Mouse (Mus musculus) mouse trophoblast stem cell (cell line): ENCODE data around the gene Nnat.
"Not testable (repeated sequence)": the region's sequence is repeated elsewhere in the genome, so short reads cannot be mapped to it uniquely, and the experiment has no call there.

Experiments used
- in situ Hi-C, 2 experiments: fragments of 300-500 bp; cut with MseI, MboI; formaldehyde crosslinking; loops; 2 replicates in 1 of 2; 3 replicates in 1 of 2; pipeline ENCODE4 v1.15.1; 2025

Gene Nnat

DNA sequence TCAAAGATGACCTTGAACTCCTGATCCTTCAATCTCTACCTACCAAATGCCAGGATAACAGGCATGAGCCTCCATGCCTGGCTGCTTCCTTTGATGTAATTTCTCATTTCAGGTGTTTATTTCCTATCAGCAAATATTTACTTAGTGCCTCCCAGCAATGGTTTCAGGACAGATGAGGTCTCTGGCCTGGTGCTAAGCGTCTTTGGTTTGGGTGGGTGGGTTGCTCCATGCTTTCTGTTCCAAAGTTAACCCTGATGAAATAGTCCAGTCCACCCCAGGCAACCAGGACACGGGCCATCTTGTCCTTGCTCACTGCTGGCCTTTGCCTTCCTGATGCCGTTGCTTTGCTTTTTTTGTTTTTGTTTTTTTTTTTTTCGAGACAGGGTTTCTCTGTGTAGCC, 9.6 kb upstream of the Nnat start:
- in situ Hi-C loops: no loop called here

DNA sequence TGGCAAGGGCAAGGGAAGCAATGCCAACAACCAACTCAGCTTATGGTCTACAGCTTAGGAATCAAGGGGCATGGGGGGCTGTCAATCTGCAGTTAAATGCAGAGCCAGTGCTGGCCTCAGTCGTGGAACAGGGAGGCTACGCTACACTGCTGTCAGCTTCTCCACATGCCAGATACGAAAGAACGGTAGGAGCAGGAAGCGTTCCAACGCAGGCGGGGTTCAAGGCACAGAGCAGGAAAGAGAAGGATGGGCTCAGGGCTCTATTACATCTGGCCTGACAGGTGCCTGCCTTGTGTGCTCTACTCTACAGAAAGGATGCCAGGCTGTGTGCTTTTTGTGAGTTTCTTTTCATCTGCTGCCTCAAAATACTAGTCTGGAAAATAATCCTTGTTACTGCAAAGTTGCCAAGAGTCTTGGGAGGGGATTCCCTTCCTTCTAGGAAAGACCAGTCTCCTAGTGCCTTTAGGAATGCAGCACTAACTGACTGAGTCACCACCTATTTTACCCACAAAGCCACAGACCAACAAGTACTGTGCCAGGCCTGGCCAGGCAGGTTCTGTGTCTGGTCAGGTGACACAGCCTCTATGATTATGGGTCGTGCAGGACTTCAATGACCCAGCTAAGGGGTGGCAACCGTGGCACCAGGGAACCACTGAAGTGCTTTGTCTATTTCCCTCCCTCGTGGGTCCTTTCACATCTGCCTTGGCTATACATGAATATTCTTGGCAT, 7.6 kb upstream of the Nnat start:
- in situ Hi-C loops: no loop called here

DNA sequence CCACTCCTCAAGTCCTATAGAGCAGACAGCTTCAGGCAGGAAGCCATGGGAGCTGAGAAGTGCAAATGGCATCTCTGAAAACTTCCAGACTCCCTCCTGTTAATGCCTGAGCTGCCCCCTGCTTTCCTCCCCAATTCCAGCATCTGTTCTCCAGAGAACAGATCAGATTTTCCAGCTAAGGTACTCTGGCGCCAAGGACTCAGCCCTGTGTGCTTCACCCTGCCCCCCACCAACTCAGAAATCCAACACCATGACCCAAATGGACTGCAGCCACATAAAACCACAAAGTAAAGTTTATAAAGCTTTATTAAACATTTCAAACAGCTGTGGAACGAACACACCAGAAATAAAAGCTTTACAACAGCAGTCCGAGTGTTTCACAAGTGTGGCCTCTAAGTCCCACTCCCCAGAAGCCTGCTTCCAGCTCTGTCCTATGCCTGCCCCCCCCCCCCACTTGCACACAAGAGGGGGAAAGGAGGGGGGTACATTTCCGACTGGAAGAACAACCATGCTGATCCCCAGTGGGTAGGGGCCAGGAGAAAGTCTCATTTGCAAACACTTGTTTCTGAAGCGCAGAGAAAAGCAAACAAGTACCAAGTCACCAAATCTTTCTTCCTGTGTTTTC, 3.7 kb upstream of the Nnat start:
- in situ Hi-C loops: no loop called here

GRCm38 (mm10) chr2:157558051-157558450, 1.8 kb upstream of the Nnat start:
- in situ Hi-C loops: no loop called here

DNA sequence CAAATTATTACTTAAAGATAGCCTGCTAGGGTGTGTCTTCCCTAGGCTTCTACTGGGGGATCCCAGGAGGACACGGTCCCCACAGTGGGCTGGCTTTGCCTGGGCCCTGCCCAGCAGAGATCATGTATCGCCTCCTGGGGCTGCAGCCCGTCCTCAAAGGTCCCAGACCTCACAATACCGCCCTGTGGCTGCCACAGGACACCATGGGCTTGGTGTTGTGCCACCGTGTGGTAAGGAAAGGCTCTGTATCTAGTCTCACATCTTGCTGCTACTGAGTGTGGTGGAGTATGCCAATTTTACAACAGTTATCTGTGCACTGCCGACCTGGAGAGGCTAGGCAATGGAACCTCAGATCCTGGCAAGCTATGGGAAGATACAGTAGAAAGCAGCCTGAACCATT, 1.4 kb upstream of the Nnat start:
- in situ Hi-C loops: no loop called here

DNA sequence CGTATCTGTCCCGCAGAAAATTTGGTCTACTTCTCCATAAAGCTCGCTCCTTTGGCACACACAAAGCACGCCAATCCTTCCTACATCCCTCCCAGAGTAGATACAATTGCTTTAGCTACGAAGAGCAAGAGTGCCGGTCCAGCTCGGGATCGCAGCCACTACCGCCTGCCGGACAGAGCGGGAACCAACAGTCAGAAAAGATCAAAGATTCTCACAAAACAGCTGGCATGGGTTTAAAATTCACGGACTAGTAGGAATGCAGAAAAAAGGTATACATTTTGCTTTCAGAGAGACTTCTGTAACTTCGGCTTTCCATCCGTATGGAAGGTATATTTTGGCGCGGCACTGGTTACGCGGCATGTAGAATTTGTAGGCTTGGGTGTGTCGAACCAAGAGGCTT, 438 bp upstream of the Nnat start:
- in situ Hi-C loops: no loop called here

GRCm38 (mm10) chr2:157560302-157560701, 424 bp downstream of the Nnat start:
- in situ Hi-C loops: no loop called here

DNA sequence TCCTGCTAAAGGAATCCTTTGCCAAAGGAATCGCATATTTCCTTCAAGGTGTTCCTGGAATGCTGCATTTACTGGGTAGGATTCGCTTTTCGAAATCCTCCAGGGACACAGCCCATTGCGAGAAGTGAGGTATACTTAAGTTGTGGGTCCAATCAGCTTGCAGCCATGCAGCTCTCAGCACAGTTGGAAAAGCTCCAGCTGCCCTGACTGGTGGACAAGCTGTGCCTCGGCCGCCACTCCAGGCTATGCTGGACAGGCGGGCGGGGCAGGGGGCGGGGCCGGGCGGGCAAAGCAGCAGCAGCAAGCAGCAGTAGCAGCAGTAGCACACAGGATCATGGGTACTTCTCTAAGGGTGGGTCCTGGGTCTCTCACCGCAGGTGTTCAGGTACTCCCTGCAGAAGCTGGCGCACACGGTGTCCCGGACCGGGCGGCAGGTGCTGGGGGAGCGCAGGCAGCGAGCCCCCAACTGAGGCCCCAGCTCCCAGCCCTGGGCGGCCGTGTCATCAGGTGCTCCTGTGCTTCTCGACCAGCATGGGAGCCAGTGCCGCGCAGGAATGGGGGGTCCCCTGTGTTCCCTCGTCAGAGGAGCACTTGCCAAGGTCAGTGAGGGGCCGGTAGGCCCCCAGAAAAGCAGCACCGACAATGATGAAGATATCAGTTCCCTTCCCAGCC, 1.4 kb downstream of the Nnat start:
- in situ Hi-C loops: no loop called here

GRCm38 (mm10) chr2:157563031-157563430, 3.2 kb downstream of the Nnat start:
- in situ Hi-C loops: no loop called here

DNA sequence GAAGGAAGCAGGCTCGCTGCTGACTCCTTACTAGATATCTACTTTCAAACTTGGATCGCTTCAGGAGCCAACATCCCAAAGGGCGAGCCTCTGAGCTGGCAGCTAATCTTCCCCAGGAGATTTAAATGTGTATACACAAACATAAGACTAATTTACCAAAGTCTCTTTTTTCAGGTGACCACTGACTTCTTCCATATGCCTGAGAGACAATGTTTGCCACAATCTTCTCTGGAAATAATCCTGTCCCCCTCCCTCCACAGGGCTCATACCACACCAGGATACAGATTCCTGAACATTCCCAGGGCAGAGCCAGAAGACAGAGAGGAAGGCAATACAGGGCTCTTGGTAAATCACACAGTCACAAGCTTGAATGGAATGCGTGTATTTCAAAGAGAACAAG, 4.8 kb downstream of the Nnat start:
- in situ Hi-C loops: no loop called here

- in situ Hi-C loops: no loop called here
These were observed 5.6 kb downstream of the Nnat start for GRCm38 (mm10) chr2:157565446-157565845.

DNA sequence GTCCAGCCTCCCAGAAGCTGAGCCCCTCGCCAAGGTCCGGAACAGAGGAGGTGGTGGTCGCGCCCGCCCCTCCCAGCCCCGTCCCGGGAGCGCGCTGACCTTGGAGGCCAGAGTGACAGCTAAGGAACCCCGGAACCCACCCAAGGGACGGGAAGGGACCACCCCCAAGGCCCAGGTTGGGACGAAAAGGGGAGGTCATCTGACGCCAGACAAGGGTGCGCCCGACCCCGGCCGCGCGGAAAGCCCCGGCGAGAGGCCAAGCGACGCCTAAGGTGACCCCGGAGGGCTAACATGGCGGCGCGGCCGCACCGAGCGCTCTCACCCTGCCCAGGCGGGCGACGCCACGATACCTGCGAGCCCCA, 6.0 kb downstream of the Nnat start:
- in situ Hi-C loops: no loop called here

GRCm38 (mm10) chr2:157566260-157566952, 6.5 kb downstream of the Nnat start:
- in situ Hi-C loops: no loop called here

- in situ Hi-C loops: no loop called here
These were observed 7.5 kb downstream of the Nnat start for GRCm38 (mm10) chr2:157567235-157567961.

- in situ Hi-C loops: no loop called here
These were observed 9.0 kb downstream of the Nnat start for GRCm38 (mm10) chr2:157568881-157569280.

DNA sequence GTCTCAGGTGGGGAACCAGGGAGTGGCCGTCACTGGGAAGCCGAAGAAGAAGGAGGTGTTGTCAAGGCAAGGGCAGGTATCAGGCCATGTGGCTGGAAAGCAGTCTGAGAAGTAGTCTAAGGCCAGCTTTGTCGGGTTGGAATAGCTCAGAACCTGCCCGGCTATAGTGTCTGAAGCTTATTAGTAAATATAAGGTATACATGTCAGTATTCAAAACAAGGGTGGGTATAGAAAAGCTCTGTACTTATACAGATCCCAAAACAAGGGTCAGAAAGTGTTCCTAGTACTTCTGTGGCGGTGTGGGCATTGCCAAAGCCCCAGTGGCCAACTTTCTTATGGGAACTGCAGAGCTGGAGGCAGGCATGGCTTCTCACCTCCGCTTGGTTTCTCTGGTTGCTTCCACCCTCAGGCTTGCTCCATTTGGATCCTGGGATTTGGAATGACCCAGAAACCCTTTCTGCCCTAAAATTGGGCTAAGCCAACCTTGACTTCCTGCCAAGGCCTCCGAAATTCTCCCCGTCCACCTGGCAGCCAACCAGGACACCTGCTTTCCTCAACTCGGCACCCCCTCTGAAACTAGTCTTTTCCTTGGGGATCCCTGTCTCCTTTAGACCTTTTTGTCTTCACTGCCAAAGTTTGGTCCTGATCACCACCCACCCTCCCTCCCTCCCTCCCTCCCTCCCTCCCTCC, 10.1 kb downstream of the Nnat start:
- in situ Hi-C loops: loop anchor here (5.0 to 10.0 kb wide), 3 partner anchors 88 to 235 kb away; no protein-coding TSS in a partner anchor

- in situ Hi-C loops: loop anchor here (5.0 to 10.0 kb wide), 3 partner anchors 89 to 237 kb away; no protein-coding TSS in a partner anchor
These were observed 11.4 kb downstream of the Nnat start, which contains the start of gene Blcap for GRCm38 (mm10) chr2:157571224-157571832. Blcap (minus strand) TSS chr2:157571274.

DNA sequence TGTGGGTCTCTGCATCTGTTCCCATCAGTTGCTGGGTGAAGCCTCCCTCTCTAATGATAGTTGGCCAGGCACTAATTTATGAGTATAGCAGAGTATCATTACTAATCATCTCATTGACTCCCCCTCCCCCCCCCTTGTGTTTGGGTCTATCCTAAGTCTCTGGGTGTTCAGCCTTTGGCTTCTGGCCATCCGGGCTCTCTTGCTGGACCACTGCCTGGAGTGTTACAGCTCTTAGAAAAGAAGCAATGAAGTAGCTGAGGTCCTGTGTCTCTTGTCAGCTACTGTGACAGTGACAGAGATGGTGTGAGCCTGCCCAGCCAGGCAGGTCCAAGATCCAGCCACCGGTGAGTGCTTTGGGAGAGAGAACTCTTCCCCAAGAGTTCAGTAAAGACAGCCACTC, 12.9 kb downstream of the Nnat start:
- in situ Hi-C loops: loop anchor here (5.0 to 10.0 kb wide), 3 partner anchors 90 to 238 kb away; no protein-coding TSS in a partner anchor

DNA sequence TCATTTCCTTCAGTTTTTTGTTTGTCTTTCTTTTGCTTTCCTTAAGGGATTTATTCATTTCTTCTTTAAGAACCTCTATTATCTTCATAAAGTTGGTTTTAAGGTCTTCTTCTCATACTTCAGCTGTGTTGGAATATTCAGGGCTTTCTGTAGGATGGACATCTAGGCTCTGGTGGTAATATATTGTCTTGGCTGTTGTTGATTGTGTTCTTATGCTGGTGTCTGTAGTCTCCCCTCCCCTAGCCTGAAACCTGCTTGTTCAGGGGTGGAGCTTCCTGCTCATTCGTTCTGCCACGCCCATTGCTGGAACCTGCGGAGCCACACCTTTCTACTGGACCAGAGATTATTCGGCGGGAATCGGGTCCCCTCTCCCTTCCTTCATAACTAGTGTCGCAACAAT, 25.5 kb downstream of the Nnat start:
- in situ Hi-C loops: not testable (repeated sequence)

- in situ Hi-C loops: no loop called here
These were observed 37.1 kb downstream of the Nnat start for GRCm38 (mm10) chr2:157596876-157597566.
